Mouse (Mus musculus) kidney, embryonic 14.5 days (tissue): ENCODE data around the gene Efna2. TPM values are rescaled to one million over a fixed set of nuclear protein-coding genes. Genes with fewer than 3 reads are reported as not detected.

Source experiments
- ATAC-seq: fragments of 200-750 bp; cut with Nextera tagmentation; 2 replicates; pipeline ENCODE4 v1.8.0; 2017; ENCODE audit warnings: moderate number of reproducible peaks, mild to moderate bottlenecking, moderate TSS enrichment, moderate library complexity; ENCODE audit not compliant: low FRiP score, low TSS enrichment
- H3K27ac ChIP-seq: fragments of 300-500 bp; sonication (generic); 2 replicates; pipeline ENCODE4 v1.5.1; 2014; ENCODE audit warnings: low read depth, mild to moderate bottlenecking, low read length, moderate library complexity, mixed read lengths
- H3K27me3 ChIP-seq: fragments of 300-500 bp; sonication (generic); 2 replicates; pipeline ENCODE4 v1.6.1; 2014; ENCODE audit warnings: mild to moderate bottlenecking, low read length; ENCODE audit not compliant: control insufficient read depth, insufficient read depth
- H3K36me3 ChIP-seq: fragments of 300-500 bp; sonication (generic); 2 replicates; pipeline ENCODE4 v1.6.1; 2014; ENCODE audit warnings: low read length, mixed read lengths; ENCODE audit not compliant: control insufficient read depth, insufficient read depth
- H3K4me1 ChIP-seq: fragments of 300-500 bp; sonication (generic); 2 replicates; pipeline ENCODE4 v1.6.1; 2014; ENCODE audit warnings: low read length, mixed read lengths; ENCODE audit not compliant: control insufficient read depth, insufficient read depth
- H3K4me2 ChIP-seq: fragments of 300-500 bp; sonication (generic); replicated peaks from 2 replicates; pipeline ENCODE4 v1.6.1; 2014; ENCODE audit warnings: low read depth, mild to moderate bottlenecking, low read length
- H3K4me3 ChIP-seq: fragments of 300-500 bp; sonication (generic); 2 replicates; pipeline ENCODE4 v1.5.1; 2014; ENCODE audit warnings: mild to moderate bottlenecking, low read length
- H3K9ac ChIP-seq: fragments of 300-500 bp; sonication (generic); 2 replicates; pipeline ENCODE4 v1.6.1; 2014; ENCODE audit warnings: low read depth, mild to moderate bottlenecking, low read length, moderate library complexity
- H3K9me3 ChIP-seq: fragments of 300-500 bp; sonication (generic); 2 replicates; pipeline ENCODE4 v1.6.1; 2016; ENCODE audit warnings: low read length; ENCODE audit not compliant: control insufficient read depth
- WGBS: fragments of 180-500 bp; shearing (Covaris S2); extraction: QIAGEN DNeasy Blood & Tissue Kit; methylation state at CpG from one replicate; pipeline ENCODE4 v1.1.7; 2014; 5-methylcytosine and 5-hydroxymethylcytosine counted together
- polyA plus RNA-seq: library from polyadenylated mRNA; unstranded; fragments of >200 nt; fragmentation: Nextera tagmentation; extraction: Ambion mirVana; gene quantifications from 2 replicates; pipeline ENCODE4 v1.2.1, GENCODE M21; 2014

The Efna2 gene
- polyA plus RNA-seq, 1 experiment from 2014 or later: 17.3 TPM

DNA sequence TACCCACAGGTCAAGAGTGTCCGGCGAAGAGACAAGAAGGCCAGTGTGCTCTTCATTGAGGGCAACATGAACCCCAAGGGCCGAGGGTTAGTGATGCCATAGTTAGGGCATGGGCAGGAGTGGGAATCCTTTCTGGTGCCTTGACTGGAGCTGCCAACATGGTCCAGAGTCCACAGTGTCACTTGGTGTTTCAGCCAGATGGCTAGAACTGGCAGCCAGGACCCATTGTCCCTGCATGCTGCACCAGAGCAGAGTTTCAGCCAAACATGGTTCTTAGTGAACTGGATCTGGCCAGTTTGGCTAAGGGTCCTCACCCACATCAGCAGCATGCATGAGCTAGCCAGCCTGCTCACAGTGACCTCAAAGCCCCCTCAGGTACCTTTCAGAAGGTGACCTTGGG, 59.0 kb downstream of the Efna2 start:
- no peak overlapping the region for H3K27ac ChIP-seq
- H3K36me3 ChIP-seq: peaks cover 98% of the 10 kb centered on the region
- H3K9ac ChIP-seq: no peak overlapping the region
- no peak for ATAC-seq
- H3K4me1 ChIP-seq: no peaks in the 10 kb centered on the region
- H3K4me2 ChIP-seq: no peak overlapping the region
- H3K4me3 ChIP-seq: no peak overlapping the region
- H3K9me3 ChIP-seq: no peaks in the 10 kb centered on the region
- no peaks in the 10 kb centered on the region for H3K27me3 ChIP-seq
- 87% methylated on average over 3 of the region's 3 CpGs for WGBS

Other genes starting within 250 kb of the Efna2 start
- gene Wdr18, start 219.3 kb upstream of the Efna2 start, polyA plus RNA-seq: 132 and 147 TPM in 2 replicates
- gene Grin3b, start 208.8 kb upstream of the Efna2 start, polyA plus RNA-seq: 0.19 and 0.29 TPM in 2 replicates
- 18.8 and 27.8 TPM in 2 replicates for gene Tmem259, start 195.2 kb upstream of the Efna2 start, polyA plus RNA-seq
- gene Cnn2, start 190.9 kb upstream of the Efna2 start, polyA plus RNA-seq: 186 and 220 TPM in 2 replicates
- gene Abca7, start 183.0 kb upstream of the Efna2 start, polyA plus RNA-seq: 1.8 and 2.7 TPM in 2 replicates
- 4.8 and 7.7 TPM in 2 replicates for gene Arhgap45, start 162.8 kb upstream of the Efna2 start, polyA plus RNA-seq
- 276 and 310 TPM in 2 replicates for gene Polr2e, start 139.7 kb upstream of the Efna2 start, polyA plus RNA-seq
- gene Gpx4, start 132.3 kb upstream of the Efna2 start, polyA plus RNA-seq: 552 and 641 TPM in 2 replicates
- 10.6 and 14.8 TPM in 2 replicates for gene Sbno2, start 73.9 kb upstream of the Efna2 start, polyA plus RNA-seq
- gene Stk11, start 63.7 kb upstream of the Efna2 start, polyA plus RNA-seq: 26.6 and 42.0 TPM in 2 replicates
- 519 and 582 TPM in 2 replicates for gene Atp5d, start 40.9 kb upstream of the Efna2 start, polyA plus RNA-seq
- 8.1 and 8.4 TPM in 2 replicates for gene Cbarp, start 38.6 kb upstream of the Efna2 start, polyA plus RNA-seq
- gene Midn, start 31.2 kb upstream of the Efna2 start, polyA plus RNA-seq: 42.3 and 46.2 TPM in 2 replicates
- gene Cirbp, start 13.5 kb upstream of the Efna2 start, polyA plus RNA-seq: 80.0 and 104 TPM in 2 replicates
- 10.3 and 12.1 TPM in 2 replicates for gene 1600002K03Rik, start 6.5 kb upstream of the Efna2 start, polyA plus RNA-seq
- 64.4 and 65.1 TPM in 2 replicates for gene Mum1, start 47.0 kb downstream of the Efna2 start, polyA plus RNA-seq
- gene Ndufs7, start 69.6 kb downstream of the Efna2 start, polyA plus RNA-seq: 382 and 390 TPM in 2 replicates
- gene Gamt, start 81.5 kb downstream of the Efna2 start, polyA plus RNA-seq: 30.2 and 33.6 TPM in 2 replicates
- 45.8 and 56.9 TPM in 2 replicates for gene Dazap1, start 82.0 kb downstream of the Efna2 start, polyA plus RNA-seq
- gene Rps15, start 113.0 kb downstream of the Efna2 start, polyA plus RNA-seq: 1,166 and 1,350 TPM in 2 replicates
- gene Apc2, start 116.5 kb downstream of the Efna2 start, polyA plus RNA-seq: 1.0 and 1.4 TPM in 2 replicates
- gene 2310011J03Rik, start 141.1 kb downstream of the Efna2 start, polyA plus RNA-seq: 36.1 and 40.5 TPM in 2 replicates
- gene Pcsk4, start 150.0 kb downstream of the Efna2 start, polyA plus RNA-seq: 6.2 and 8.1 TPM in 2 replicates
- gene Reep6, start 150.5 kb downstream of the Efna2 start, polyA plus RNA-seq: 5.6 and 7.1 TPM in 2 replicates
- 1.2 and 2.7 TPM in 2 replicates for gene Adamtsl5, start 168.9 kb downstream of the Efna2 start, polyA plus RNA-seq
- 0.62 and 0.66 TPM in 2 replicates for gene Plk5, start 177.0 kb downstream of the Efna2 start, polyA plus RNA-seq
- 8.7 and 14.6 TPM in 2 replicates for gene Mex3d, start 208.2 kb downstream of the Efna2 start, polyA plus RNA-seq
- gene Mbd3, start 220.1 kb downstream of the Efna2 start, polyA plus RNA-seq: 248 and 270 TPM in 2 replicates
- gene Uqcr11, start 227.3 kb downstream of the Efna2 start, polyA plus RNA-seq: 806 and 1,046 TPM in 2 replicates